Mouse (Mus musculus) liver, postnatal 0 days (tissue): ENCODE results near the gene Glb1. TPM values are rescaled to one million over a fixed set of nuclear protein-coding genes. Genes with fewer than 3 reads are reported as not detected.

Experiments
- ATAC-seq: fragments of 200-750 bp; cut with Nextera tagmentation; 2 replicates; pipeline ENCODE4 v1.8.0; 2017; ENCODE audit warnings: mild to moderate bottlenecking, moderate library complexity
- DNase-seq: peaks from one replicate; pipeline ENCODE4 v3.0.0-alpha.2; 2016
- H3K27ac ChIP-seq: fragments of 300-500 bp; sonication (generic); 2 replicates; pipeline ENCODE4 v1.5.1; 2014; ENCODE audit warnings: antibody characterized with exemption, moderate library complexity, mild to moderate bottlenecking, low read depth
- H3K27me3 ChIP-seq: fragments of 300-500 bp; sonication (generic); 2 replicates; pipeline ENCODE4 v1.6.1; 2014; ENCODE audit warnings: low read length, control low read depth, mixed read lengths; ENCODE audit not compliant: insufficient read depth
- H3K36me3 ChIP-seq: fragments of 300-500 bp; sonication (generic); replicated peaks from 2 replicates; pipeline ENCODE4 v1.6.1; 2014; ENCODE audit warnings: mild to moderate bottlenecking, control low read depth, low read length, moderate library complexity, mixed read lengths; ENCODE audit not compliant: insufficient read depth
- H3K4me1 ChIP-seq: fragments of 300-500 bp; sonication (generic); 2 replicates; pipeline ENCODE4 v1.6.1; 2014; ENCODE audit warnings: antibody characterized with exemption, mild to moderate bottlenecking, control low read depth; ENCODE audit not compliant: insufficient read depth
- H3K4me2 ChIP-seq: fragments of 300-500 bp; sonication (generic); 2 replicates; pipeline ENCODE4 v1.6.1; 2014; ENCODE audit warnings: low read depth, mild to moderate bottlenecking, low read length, moderate library complexity, mixed read lengths
- H3K4me3 ChIP-seq: fragments of 300-500 bp; sonication (generic); 2 replicates; pipeline ENCODE4 v1.5.1; 2014; ENCODE audit warnings: low read depth, low read length
- H3K9ac ChIP-seq: fragments of 300-500 bp; sonication (generic); replicated peaks from 2 replicates; pipeline ENCODE4 v1.6.1; 2014; ENCODE audit warnings: mild to moderate bottlenecking, moderate library complexity
- H3K9me3 ChIP-seq: fragments of 300-500 bp; sonication (generic); 2 replicates; pipeline ENCODE4 v1.6.1; 2016; ENCODE audit warnings: mild to moderate bottlenecking, control low read depth, low read length, mixed read lengths
- CTCF ChIP-seq: sonication (generic); IDR thresholded peaks from 2 replicates; pipeline ENCODE4 v1.5.1; 2016; ENCODE audit warnings: antibody characterized with exemption, low read depth
- EP300 ChIP-seq: IDR thresholded peaks from 2 replicates; pipeline ENCODE4 v1.6.1; 2016; ENCODE audit warnings: antibody characterized with exemption, low read depth, mild to moderate bottlenecking
- WGBS: fragments of 180-500 bp; shearing (Covaris S2); extraction: QIAGEN DNeasy Blood & Tissue Kit; methylation state at CpG from one replicate; pipeline ENCODE4 v1.1.7; 2014; ENCODE audit not compliant: insufficient replicate concordance; 5-methylcytosine and 5-hydroxymethylcytosine counted together
- polyA plus RNA-seq: library from polyadenylated mRNA; unstranded; fragments of >200 nt; fragmentation: Nextera tagmentation; extraction: Ambion mirVana; gene quantifications from 2 replicates; pipeline ENCODE4 v1.2.1, GENCODE M21; 2015

The Glb1 gene
- polyA plus RNA-seq, 1 experiment from 2014 or later, result 10.3 TPM

- 75% methylated on average over 8 of the region's 8 CpGs for WGBS
- H3K4me2 ChIP-seq, result no peak overlapping the region
- TF ChIP-seq CTCF (no peak), EP300 (no peak)
- H3K9me3 ChIP-seq, result no peaks in the 10 kb centered on the region
- H3K4me3 ChIP-seq, result no peak overlapping the region
- no peak overlapping the region for H3K27ac ChIP-seq
- H3K27me3 ChIP-seq, result no peaks in the 10 kb centered on the region
- DNase-seq, result no peak
- peaks cover 8% of the 10 kb centered on the region; the same call in 1 of the 2 replicates for H3K36me3 ChIP-seq
- no peak for ATAC-seq
- H3K9ac ChIP-seq, result no peak overlapping the region
- no peaks in the 10 kb centered on the region for H3K4me1 ChIP-seq
These were observed 26.5 kb downstream of the Glb1 start for GRCm38 (mm10) chr9:114427425-114427824.

- ATAC-seq (no peak), DNase-seq (no peak)
- Histone ChIP-seq H3K27ac (no peak overlapping the region), H3K4me2 (no peak overlapping the region), H3K27me3 (no peaks in the 10 kb centered on the region), H3K36me3 (peaks cover 8% of the 10 kb centered on the region), H3K4me3 (no peak overlapping the region), H3K9me3 (no peaks in the 10 kb centered on the region), H3K9ac (no peak overlapping the region), H3K4me1 (no peaks in the 10 kb centered on the region)
- WGBS, result 74% methylated on average over 12 of the region's 12 CpGs
- TF ChIP-seq EP300 (no peak), CTCF (no peak)
These were observed 27.4 kb downstream of the Glb1 start for GRCm38 (mm10) chr9:114428103-114428834.

- H3K4me3 ChIP-seq, result no peak overlapping the region
- TF ChIP-seq CTCF (no peak), EP300 (no peak)
- 70% methylated on average over 2 of the region's 2 CpGs for WGBS
- H3K9ac ChIP-seq, result no peak overlapping the region
- no peak overlapping the region for H3K27ac ChIP-seq
- H3K4me2 ChIP-seq, result no peak overlapping the region
- H3K36me3 ChIP-seq, result peaks cover 5% of the 10 kb centered on the region; the same call in 1 of the 2 replicates
- ATAC-seq, result no peak
- H3K9me3 ChIP-seq, result no peaks in the 10 kb centered on the region
- no peak for DNase-seq
- H3K4me1 ChIP-seq, result no peaks in the 10 kb centered on the region
- no peaks in the 10 kb centered on the region for H3K27me3 ChIP-seq
These were observed 34.8 kb downstream of the Glb1 start for GRCm38 (mm10) chr9:114435668-114436067.

- no peaks in the 10 kb centered on the region for H3K36me3 ChIP-seq
- H3K4me1 ChIP-seq, result no peaks in the 10 kb centered on the region
- no peak overlapping the region for H3K9ac ChIP-seq
- no peaks in the 10 kb centered on the region for H3K27me3 ChIP-seq
- no peak overlapping the region for H3K4me2 ChIP-seq
- DNase-seq, result no peak
- WGBS, result 79% methylated on average over 10 of the region's 10 CpGs
- no peak overlapping the region for H3K4me3 ChIP-seq
- TF ChIP-seq CTCF, result no peak
- no peaks in the 10 kb centered on the region for H3K9me3 ChIP-seq
- no peak overlapping the region for H3K27ac ChIP-seq
- no peak for ATAC-seq
These were observed 39.7 kb downstream of the Glb1 start for GRCm38 (mm10) chr9:114440548-114440947.

GRCm38 (mm10) chr9:114442225-114442624 is 41.3 kb downstream of the Glb1 start:
- ATAC-seq, result no peak
- no peak overlapping the region for H3K9ac ChIP-seq
- no peak for DNase-seq
- 76% methylated on average over 9 of the region's 9 CpGs for WGBS
- H3K9me3 ChIP-seq, result no peaks in the 10 kb centered on the region
- H3K27ac ChIP-seq, result no peak overlapping the region
- H3K4me1 ChIP-seq, result no peaks in the 10 kb centered on the region
- no peaks in the 10 kb centered on the region for H3K36me3 ChIP-seq
- H3K4me2 ChIP-seq, result no peak overlapping the region
- H3K27me3 ChIP-seq, result no peaks in the 10 kb centered on the region
- no peak for TF ChIP-seq EP300
- TF ChIP-seq CTCF, result no peak
- H3K4me3 ChIP-seq, result no peak overlapping the region

- no peak for TF ChIP-seq CTCF
- no peak for TF ChIP-seq EP300
- no peak for DNase-seq
These were observed 42.0 kb downstream of the Glb1 start for GRCm38 (mm10) chr9:114442893-114443292.

More at GRCm38 (mm10) chr9:114442893-114443292, 42.0 kb downstream of the Glb1 start:
- H3K27me3 ChIP-seq, result no peaks in the 10 kb centered on the region
- no peak overlapping the region for H3K27ac ChIP-seq
- H3K9ac ChIP-seq, result no peak overlapping the region
- WGBS, result 84% methylated on average over 9 of the region's 9 CpGs
- no peaks in the 10 kb centered on the region for H3K36me3 ChIP-seq
- no peak overlapping the region for H3K4me3 ChIP-seq
- no peak for ATAC-seq
- no peaks in the 10 kb centered on the region for H3K9me3 ChIP-seq
- no peak overlapping the region for H3K4me2 ChIP-seq
- H3K4me1 ChIP-seq, result no peaks in the 10 kb centered on the region
